Mouse (Mus musculus): ENCODE measurements around the gene Fcgrt.
"Not testable (repeated sequence)": the region's sequence is repeated elsewhere in the genome, so short reads cannot be mapped to it uniquely, and the experiment has no call there.

Gene Fcgrt

DNA sequence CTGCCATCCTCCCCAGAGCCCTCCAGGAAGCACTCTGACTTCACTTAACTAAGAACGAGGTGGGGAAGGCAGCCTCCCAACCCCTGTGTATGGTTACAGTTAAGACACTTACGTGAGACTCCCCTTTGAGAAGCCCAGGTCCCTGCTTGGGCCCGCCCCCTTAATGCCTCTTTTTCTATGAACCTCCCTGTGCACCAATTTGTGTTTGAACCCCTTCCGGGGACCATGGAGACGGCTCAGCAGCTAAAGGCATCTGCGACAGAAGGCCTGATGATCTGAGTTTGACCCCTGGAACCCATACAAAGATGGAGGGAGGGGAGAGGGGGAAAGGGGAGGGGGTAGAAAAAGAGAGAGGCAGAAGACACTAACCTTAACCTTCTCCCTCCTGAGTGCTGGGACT, 2.8 kb upstream of the Fcgrt start:
- DNase-seq = no peak

GRCm38 (mm10) chr7:45105491-45105890, 1.8 kb upstream of the Fcgrt start:
- no peak for DNase-seq

DNA sequence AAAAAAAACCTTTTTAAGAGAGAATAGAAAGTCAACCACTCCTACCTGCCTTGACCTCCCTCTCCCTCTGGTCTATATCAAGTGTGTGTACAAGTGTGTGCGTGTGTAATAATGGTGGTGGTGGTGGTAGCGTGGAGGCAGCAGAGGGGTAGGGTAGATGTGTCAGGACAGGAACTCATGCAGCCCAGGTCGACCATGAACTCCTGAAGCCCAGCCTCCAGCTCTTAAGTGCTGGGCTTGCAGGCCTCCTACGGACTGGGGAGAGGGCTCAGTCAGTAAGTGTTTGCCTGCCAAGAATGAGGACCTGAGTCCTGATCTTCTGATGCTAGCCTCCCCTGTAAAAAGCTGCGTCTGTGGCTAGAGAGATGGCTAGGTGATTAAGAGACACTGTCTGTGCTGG, 1.3 kb upstream of the Fcgrt start:
- no peak for DNase-seq

DNA sequence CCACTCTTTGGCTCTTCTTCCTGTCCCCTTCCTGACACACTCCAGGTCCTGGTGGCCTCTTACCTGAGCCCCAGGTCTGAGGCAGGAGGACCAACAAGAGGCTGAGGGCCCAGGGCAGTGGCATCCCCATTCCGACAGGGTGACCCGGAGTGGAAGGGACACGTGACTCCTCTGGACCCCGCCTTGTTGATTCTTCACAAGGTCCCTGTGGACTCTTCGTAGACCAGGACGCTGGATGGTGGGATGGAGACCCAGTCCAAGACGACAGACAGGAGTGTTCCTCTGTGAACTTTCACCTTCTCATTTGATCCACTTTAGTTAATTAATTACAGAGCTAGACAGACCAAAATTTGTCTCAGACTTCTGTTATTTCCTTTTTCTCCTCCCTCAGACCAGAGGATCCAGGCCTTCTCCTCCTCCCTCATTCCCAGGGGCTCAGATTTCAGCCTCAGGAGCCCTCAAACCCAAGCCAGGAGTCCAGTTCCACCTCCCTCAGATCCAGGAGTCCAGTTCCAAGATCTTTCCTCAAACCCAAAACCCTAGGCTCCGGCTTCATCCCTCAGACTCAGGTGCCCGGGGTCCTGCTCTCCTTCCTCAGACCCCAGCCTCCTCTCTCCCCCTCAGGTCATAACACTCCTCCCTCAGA, 588 bp downstream of the Fcgrt start:
- no peak for DNase-seq

DNA sequence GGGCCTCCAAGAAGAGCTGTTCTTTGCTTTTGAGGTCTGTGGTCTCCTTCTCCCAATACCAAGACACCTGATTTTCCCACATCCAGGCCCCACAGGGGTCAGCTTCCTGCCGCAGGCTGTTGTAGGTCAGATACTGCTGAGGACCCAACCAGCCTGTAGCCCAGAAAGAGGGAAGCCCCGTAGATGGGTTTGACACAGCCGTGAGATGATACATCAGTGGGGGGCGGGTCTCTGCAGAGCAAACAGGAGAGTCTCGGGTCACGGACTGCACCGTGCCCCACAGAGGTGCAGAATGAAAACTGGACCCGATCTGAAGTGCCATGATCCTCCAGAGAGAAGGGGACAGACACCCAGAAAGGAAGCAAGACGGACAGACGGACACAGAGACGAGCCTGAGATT, 1.2 kb downstream of the Fcgrt start:
- no peak for DNase-seq

DNA sequence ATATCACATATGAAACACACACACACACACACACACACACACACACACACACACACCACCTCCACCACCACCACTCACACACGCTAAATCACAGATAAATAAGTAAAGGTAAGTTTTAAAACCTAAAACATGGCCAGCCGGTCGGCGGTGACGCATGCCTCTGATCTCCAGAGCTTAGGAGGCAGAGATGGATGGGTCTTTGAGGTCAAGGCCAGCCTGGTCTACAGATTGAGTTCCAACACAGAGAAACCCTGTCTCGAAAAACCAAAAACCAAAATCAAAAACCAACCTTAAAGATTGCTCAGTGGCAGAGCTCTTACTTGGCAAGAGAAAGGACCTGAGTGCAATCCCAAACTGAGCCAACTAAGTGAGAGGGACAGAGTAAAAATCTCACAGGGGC, 3.6 kb downstream of the Fcgrt start:
- DNase-seq = no peak

- no peak for DNase-seq
Observed at GRCm38 (mm10) chr7:45098541-45099240, 5.0 kb downstream of the Fcgrt start.

DNA sequence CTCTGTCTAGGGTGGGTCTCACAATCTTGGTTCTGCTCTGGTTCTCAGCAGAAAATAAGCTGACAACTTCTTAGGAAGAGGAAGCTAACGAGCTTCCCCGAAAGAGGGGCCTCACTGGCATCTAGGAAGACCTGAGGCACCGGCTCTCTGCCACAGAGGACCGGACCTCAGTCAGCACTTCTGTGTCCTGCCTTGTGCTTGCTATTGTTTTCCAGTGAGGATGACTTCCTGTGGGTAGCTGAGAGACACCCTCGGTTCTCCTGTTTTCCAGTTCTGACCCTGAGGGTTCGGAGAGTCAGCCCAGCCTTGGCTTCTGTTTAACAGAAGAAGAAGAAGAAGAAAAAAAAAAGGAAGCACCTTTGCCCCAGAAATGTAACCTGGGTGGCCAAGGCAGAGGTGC, 6.2 kb downstream of the Fcgrt start:
- DNase-seq = no peak

GRCm38 (mm10) chr7:45095965-45096364, 7.7 kb downstream of the Fcgrt start:
- DNase-seq = not testable (repeated sequence)

- no peak for DNase-seq
Observed at GRCm38 (mm10) chr7:45095367-45095766, 8.3 kb downstream of the Fcgrt start.

GRCm38 (mm10) chr7:45094121-45094520, 9.5 kb downstream of the Fcgrt start:
- no peak for DNase-seq

DNA sequence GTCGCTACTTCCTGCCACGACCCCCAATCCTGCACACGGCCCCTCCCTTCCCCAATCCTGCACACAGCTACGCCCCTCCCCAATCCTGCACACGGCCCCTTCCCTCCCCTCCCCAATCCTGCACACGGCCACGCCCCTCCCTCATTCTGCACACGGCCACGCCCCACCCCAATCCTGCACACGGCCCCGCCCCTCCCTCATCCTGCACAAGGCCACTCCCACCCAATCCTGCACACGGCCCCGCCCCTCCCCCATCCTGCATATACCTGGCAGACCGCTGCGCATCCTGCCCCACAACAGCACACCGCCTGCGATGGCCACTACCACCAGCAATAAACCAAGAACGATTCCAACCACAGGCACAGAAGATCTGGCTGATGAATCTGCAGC, 10.1 kb downstream of the Fcgrt start:
- peak; percentile 39 for DNase-seq

GRCm38 (mm10) chr7:45092828-45093515, 10.7 kb downstream of the Fcgrt start:
- DNase-seq = no peak

DNA sequence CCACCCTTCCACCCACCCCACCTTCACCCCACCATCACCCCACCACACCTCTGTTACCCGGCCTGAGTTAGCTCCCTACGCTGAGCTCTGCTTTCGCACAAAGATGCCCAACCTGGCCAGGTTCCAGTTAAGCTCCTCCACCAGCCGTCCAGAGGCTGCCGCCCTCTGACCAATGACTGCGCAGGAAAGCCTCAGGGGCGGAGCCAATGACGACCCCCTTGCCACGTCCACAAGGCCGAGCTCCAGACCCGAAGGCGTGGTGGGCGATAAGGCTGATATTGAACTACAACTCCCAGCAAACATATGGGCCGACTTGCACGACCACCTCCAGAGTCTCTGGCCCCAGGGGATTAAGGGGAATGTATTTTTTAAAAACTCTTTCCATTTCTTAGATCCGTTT, 11.6 kb downstream of the Fcgrt start, which contains the start of gene Rcn3:
Rcn3 (minus strand) TSS at position 174 of the 400 bp plus-strand sequence.
- no peak for DNase-seq

DNA sequence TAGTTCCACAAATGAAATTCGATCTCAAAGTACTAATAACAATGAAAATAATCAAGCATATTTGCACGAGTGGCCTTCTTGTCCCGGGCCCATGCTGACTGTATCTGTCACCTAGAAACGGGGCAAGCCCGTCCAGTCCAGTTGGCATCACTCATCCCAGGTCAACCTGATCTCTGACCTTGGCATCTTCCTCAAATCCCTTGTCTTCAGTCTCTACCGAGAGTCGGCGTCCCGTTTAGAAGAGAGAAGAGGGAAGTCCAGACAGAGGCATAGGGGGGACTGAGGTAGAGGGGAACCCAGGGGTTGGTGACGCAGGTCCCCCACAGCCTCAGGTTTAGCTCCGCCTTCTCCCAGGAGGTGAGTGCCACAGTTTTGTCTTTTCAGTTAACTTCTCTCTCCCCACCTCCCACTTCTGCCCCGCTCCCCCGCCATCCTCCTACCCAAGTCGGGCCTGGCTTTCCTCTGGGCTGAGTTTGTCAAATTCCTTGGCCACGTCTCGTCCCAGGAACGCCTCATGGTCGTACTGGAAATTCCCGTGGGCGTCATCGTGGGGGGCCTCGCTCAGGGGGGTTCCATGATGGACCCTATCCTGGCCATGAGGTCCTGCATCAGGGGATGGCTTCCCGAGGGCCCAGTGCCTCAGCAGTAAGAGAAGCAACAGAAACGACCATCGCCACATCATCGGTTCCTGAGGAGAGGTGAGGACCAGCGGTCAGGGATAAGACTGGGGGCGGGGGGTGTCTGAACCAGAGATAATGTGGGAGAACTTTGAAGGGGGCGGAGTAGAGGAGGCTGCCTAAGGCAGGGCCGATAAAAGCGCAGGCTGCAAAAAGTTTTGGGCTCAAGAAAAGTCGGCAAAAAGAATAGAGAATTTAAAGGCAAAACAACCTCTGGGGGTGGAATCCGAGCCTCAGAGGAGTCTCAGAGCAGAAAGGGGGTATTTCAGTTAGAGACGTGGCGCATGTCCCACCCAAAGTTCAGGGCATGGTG, 12.4 kb downstream of the Fcgrt start:
- no peak for DNase-seq

DNA sequence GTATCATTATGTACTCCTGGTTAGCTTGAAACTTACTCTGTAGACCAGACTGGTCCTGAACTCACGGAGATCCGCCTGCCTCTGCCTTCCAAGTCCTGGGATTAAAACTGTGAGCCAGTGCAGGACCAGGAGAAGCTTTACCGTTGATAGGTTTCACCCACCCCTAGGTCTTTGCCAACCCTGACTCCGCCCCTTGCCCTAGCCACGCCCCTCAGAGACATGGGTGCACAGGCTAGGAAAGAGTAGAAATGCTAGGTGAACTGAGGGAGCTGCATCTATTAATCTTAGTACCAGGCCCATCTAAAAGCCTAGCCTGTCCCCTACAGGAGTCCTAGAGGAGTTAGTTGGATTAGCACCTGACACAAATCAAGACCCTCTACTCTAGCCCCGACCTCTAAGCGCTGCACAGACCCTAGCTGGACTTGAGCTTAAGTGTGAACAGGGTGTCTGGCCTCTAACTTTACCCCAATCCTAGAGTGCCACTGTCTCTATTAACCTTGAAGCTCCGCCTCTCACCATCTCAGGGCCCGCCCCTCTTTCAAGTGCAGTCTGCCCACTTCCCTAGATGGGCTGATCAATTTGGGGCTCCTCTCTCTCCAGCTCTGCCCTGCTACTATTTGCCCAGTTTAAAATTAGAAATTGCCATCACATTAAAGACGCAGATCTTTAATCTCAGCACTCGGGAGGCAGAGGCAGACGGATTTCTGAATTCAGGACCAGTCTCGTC, 13.2 kb downstream of the Fcgrt start:
- DNase-seq = peak; percentile 44

- DNase-seq = no peak
Observed at GRCm38 (mm10) chr7:45088597-45088996, 15.1 kb downstream of the Fcgrt start.

- DNase-seq = no peak
Observed at GRCm38 (mm10) chr7:45086084-45086483, 17.6 kb downstream of the Fcgrt start.

DNA sequence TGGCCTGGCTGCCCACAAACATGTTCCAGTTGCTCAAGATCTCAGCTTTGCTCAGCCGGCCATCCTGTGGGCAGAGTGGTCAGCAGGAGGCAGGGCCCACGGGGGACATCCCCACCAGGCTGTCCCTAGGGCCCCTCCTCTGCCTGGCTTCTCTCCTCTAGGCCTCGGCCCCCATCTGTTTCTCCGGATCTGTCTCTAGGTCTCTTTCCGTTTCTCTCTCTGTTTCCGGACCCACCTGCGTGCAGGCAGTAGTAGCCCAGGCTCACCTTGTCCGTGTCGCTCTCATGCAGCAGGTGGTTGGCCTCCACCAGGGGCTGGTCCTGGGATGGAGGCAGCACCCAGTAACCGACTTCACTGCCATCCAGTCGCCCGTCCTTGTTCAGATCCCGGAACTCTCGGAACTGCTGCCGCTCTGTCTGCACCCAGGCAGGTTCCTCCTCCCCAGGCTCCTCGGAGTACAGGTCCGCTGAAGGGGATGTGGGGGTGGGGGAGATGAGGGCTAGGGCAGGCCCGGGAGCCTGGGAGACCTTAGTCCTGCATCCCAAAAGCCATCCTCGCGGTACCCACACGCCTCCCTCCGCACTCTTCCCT, 20.3 kb downstream of the Fcgrt start:
- DNase-seq = peak; percentile 53

DNA sequence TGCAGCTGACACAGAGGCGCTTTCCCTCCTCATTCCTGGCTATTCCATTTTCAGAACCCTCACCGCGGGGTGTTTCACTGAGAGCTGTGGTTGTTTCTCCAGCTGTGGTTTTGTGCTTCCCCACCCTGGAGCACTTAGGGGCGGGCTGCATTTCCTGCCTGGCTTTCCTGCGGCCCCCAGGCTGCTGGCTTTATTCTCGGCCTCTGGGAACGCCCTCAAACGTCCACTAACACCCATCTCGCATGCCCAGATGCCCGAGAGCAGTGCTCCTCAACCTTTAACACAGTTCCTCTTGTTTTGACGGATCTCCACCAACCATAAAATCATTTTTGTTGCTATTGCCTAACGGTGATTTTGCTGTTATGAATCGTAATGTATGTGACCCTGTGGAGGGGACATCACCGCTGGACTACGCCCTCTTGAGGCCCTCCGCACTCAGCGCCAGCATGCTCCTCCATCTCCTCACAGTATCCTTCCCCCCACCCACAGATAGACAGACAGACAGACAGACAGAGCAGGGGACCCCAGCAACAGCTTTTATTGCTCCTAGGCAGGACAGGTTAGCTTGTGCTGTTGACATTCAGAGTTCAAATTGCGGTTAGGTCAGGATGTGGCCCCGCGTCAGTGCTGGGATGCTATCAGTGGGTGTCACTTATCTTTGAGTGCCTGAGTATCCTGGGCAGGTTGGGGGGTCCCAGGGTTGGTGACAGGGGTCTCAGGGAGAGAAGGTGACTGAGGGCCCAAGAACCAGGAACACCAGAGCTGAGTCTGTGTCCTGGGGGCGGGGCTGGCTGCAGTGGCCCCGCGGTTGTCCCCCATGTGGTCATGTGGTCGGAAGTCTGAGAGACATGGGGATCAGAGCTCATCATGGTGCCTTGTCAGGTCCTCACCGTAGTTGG, 21.0 kb downstream of the Fcgrt start:
- DNase-seq = peak; percentile 55

DNA sequence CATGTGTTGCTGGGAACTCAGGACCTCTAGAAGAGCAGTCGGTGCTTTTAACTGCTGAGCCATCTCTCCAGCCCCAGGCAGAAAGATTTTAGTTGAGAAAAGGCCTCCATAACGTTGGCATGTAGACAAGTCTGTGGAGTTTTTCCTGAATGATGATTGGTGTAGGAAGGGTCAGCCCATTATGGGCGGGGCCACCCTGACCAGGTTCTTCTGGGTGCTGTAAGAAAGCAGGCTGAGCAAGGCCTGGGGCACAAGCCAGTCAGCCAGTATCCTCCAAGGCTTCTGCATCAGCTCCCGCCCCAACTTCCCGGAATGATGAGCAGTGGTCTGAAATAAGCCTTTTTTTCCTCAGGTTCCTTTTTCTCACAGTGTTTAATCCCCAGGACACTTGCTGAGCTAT, 22.6 kb downstream of the Fcgrt start:
- no peak for DNase-seq
